Mouse (Mus musculus) kidney, adult 2 months (tissue): ENCODE measurements around the gene Dnajc15. TPM values are rescaled to one million over a fixed set of nuclear protein-coding genes. Genes with fewer than 3 reads are reported as not detected.

ENCODE experiments used
- DNase-seq: peaks from one replicate; pipeline ENCODE4 v3.0.0; 2021
- H3K27ac ChIP-seq: fragments of 200-500 bp; 2 replicates; pipeline ENCODE4 v1.5.1; 2012; ENCODE audit warnings: low read depth, low read length, control low read depth, inconsistent platforms; ENCODE audit not compliant: insufficient read depth
- H3K27me3 ChIP-seq: fragments of 200-500 bp; replicated peaks from 2 replicates; pipeline ENCODE4 v1.6.1; 2012; ENCODE audit warnings: mild to moderate bottlenecking, moderate library complexity, low read length, inconsistent platforms; ENCODE audit not compliant: control insufficient read depth, insufficient read depth
- H3K36me3 ChIP-seq: fragments of 200-500 bp; 2 replicates; pipeline ENCODE4 v1.6.1; 2012; ENCODE audit warnings: mild to moderate bottlenecking, moderate library complexity, low read length, inconsistent platforms; ENCODE audit not compliant: control insufficient read depth, insufficient read depth
- H3K4me1 ChIP-seq: fragments of 200-500 bp; 2 replicates; pipeline ENCODE4 v1.6.1; 2011; ENCODE audit warnings: low read length; ENCODE audit not compliant: control insufficient read depth, insufficient read depth
- H3K4me3 ChIP-seq: fragments of 200-500 bp; 2 replicates; pipeline ENCODE4 v1.5.1; 2011; ENCODE audit warnings: mild to moderate bottlenecking, low read depth, low read length, control low read depth; ENCODE audit not compliant: insufficient read depth
- CTCF ChIP-seq: fragments of 200-500 bp; conservative IDR thresholded peaks from 2 replicates; pipeline ENCODE4 v1.5.1; 2011; ENCODE audit warnings: low read depth, mild to moderate bottlenecking, control low read depth, low read length, moderate library complexity, mixed read lengths; ENCODE audit not compliant: insufficient read depth, insufficient read length
- POLR2A ChIP-seq: fragments of 200-500 bp; IDR thresholded peaks from one replicate; pipeline ENCODE4 v1.6.1; 2011; ENCODE audit warnings: low read depth, low read length, control low read depth
- WGBS: fragments of 180-500 bp; shearing (Covaris S2); methylation state at CpG from one replicate; pipeline ENCODE4 v1.1.7; 2018; 5-methylcytosine and 5-hydroxymethylcytosine counted together
- polyA plus RNA-seq: library from polyadenylated mRNA; depleted of rRNA; stranded (reverse); fragments of >200 nt; gene quantifications from 2 replicates; pipeline ENCODE4 v1.2.3, GENCODE M21; 2012; rRNA removed

Dnajc15 gene
- polyA plus RNA-seq, result 17.5 and 20.5 TPM in 2 replicates

DNA sequence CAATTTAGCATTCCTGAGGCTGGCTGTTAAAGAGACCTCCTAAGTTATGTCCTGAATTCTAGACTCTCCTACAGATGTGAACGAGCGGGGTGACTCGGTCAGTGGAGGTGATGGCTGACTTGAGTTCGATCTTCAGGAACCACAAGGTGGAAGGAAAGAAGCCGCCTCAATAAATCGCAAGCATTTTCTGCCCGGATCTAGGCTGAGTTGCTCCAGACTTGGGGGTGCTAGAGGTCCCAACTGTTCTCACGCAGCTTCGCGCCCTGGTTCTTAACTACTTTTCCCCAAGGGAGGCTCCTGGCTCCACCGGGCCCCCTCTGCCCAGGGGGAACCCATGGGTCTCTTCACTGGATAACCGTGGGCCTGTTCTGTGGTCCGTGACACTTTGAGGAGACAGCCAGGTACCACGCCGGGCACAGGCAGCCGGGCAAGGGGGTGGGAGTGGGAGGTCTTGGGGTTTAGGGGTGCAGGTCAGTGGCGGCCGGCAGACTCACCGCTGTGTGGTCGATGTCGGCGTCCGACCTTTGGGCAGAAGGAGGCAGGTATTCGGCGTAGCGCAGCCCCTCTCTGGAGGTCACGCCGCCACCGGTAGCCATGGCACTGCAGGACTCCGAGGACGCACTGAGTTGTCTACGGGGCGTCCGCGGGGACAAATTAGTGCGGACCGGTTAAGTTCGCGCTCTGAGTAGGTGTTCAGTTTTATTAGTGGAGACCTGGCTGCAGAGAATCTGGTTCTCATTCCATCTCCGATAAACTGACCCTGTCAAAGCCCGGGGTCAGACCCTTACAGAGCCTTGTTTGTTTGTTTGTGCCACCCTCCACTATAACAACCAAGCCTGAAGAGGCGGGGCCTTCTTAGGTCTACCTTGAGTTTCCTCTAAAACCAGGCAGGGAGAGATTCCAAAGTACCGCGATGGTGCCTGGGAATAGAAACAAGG is at the start of gene Dnajc15:
Gene Dnajc15 (minus strand): TSS at position 822 of the 938 bp plus-strand sequence.
- Histone ChIP-seq H3K4me1 (no peaks in the 10 kb centered on the region; the same call in 1 of the 2 replicates), H3K4me3 (peak within 1 kb of the TSS; percentile 99), H3K27me3 (no peaks in the 10 kb centered on the region; the same call in 1 of the 2 replicates), H3K27ac (peak within 1 kb of the TSS; percentile 47), H3K36me3 (no peaks in the 10 kb centered on the region)
- TF ChIP-seq POLR2A, result peak; percentile 39
- no peak for TF ChIP-seq CTCF
- 1% methylated on average over 44 of the region's 44 CpGs for WGBS
- DNase-seq, result peak; percentile 95

DNA sequence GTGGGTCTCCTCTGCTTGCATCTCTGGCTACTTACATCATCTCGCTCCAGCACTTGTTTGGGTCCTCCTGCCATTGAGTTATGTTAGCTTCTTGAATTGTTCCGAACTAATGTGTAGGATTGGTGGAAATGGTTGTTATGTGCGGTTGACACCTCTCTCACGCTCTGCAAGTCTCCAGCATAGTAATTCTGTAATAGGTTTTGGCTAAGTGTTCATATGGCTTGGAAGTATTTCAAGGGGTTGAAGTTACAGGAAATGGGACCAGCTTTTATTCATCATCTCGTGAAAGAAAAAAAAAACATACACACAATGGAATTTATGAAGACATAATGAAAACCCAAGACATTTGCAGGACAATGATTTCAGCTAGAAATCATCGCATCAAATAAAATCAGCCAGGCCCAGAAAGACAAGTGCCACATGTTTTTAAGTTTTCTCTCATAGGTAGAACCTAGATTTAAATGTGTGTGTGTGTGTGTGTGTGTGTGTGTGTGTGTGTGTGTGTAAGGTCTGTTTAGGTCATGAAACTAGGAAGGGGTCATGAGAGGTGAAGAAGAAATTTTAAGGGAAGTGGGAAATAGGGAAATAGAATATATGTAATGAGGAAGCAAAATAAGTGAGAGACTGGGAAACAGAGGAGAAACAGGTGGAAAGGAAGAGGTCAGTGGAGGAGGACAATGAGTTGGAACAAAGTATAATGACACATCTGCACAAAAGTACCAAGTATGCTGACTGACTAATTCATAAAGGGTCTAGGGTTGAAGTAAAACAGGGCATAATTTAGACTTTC is 48.3 kb upstream of the Dnajc15 start:
- Histone ChIP-seq H3K4me3 (no peak overlapping the region), H3K27ac (no peak overlapping the region), H3K27me3 (no peaks in the 10 kb centered on the region), H3K4me1 (no peaks in the 10 kb centered on the region), H3K36me3 (no peaks in the 10 kb centered on the region)
- DNase-seq, result no peak
- no peak for TF ChIP-seq POLR2A
- TF ChIP-seq CTCF, result no peak
- 73% methylated on average over 6 of the region's 6 CpGs for WGBS

DNA sequence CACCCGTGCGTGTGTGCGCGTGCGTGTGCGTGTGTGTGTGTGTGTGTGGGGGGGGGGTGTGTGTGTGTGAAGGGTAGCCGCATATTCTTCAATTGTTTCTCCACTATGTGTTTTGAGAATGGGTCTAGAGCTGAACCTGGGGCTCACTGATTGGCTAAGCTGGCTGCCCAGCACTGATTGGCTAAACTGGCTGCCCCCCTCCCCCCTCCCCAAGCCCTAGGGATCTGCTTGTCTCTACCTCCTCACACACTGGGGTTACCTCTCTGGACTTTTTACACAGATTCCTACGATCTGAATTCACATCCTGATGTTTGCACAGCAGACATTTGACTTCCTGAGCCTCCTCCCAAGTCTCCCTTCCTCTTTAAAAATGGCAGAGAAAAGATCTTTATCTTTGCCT is 46.7 kb upstream of the Dnajc15 start:
- TF ChIP-seq POLR2A (no peak), CTCF (no peak)
- no peak for DNase-seq
- no peaks in the 10 kb centered on the region for H3K4me1 ChIP-seq
- H3K27ac ChIP-seq, result no peak overlapping the region
- H3K4me3 ChIP-seq, result no peak overlapping the region
- whole genome bisulfite sequencing, result 88% methylated on average over 8 of the region's 8 CpGs
- H3K36me3 ChIP-seq, result no peaks in the 10 kb centered on the region
- H3K27me3 ChIP-seq, result no peaks in the 10 kb centered on the region

DNA sequence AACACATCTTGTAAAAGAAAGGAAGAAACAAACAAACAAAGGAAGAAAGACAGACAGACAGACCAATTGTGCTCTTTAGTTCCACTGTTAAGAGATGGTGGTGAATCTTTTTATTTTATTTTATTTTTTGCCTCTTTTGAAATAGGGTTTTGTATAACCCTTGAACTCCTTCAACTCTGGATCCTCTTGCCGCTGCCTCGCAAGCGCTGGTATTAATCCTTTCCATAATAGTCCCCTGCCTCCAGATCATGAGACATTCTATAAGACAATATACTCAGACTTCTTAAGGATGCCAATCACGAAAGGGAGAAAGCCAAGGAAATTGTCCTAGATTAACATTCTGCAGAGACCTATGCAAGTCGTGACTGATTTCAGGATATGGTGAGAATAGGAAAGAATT is 40.9 kb upstream of the Dnajc15 start:
- TF ChIP-seq CTCF (no peak), POLR2A (no peak)

GRCm38 (mm10) chr14:77906586-77906985 is 31.7 kb upstream of the Dnajc15 start:
- Histone ChIP-seq H3K27me3 (no peaks in the 10 kb centered on the region), H3K27ac (no peak overlapping the region), H3K4me1 (no peaks in the 10 kb centered on the region), H3K4me3 (no peak overlapping the region), H3K36me3 (no peaks in the 10 kb centered on the region)
- WGBS, result 82% methylated on average over 5 of the region's 5 CpGs
- TF ChIP-seq CTCF, result no peak
- TF ChIP-seq POLR2A, result no peak
- no peak for DNase-seq

More for the DNA sequence above, 40.9 kb upstream of the Dnajc15 start:
- no peaks in the 10 kb centered on the region for H3K4me1 ChIP-seq
- no peaks in the 10 kb centered on the region for H3K27me3 ChIP-seq
- no peaks in the 10 kb centered on the region for H3K36me3 ChIP-seq
- 92% methylated on average over 5 of the region's 5 CpGs for WGBS
- no peak overlapping the region for H3K4me3 ChIP-seq
- DNase-seq, result no peak
- no peak overlapping the region for H3K27ac ChIP-seq

DNA sequence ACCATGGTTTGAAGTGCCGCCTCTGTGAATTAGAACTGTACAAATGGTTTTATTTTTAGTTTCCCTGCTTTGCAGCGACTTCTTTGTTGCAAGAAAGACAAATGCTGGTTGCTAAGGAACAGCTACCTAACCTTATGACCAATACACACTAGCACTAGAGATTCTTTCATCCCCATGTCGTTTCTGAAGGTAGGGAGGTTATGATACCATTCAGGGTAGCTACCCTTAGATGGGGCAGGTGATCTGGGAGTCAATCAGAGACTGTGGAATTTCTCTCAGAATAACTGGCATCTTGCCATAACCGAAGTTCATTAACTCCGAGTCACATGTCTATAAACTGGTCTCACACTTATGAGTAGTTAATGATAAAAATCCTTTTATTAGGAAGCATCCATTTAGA is 30.5 kb upstream of the Dnajc15 start:
- TF ChIP-seq CTCF, result no peak
- no peak for TF ChIP-seq POLR2A
- DNase-seq, result peak; percentile 21
- Histone ChIP-seq H3K27me3 (no peaks in the 10 kb centered on the region), H3K4me3 (no peak overlapping the region), H3K36me3 (no peaks in the 10 kb centered on the region), H3K4me1 (no peaks in the 10 kb centered on the region), H3K27ac (no peak overlapping the region)
- 43% methylated on average over 5 of the region's 5 CpGs for WGBS
